Mouse (Mus musculus): ENCODE data around the gene Tcfl5.

The Tcfl5 gene

GRCm38 (mm10) chr2:180598157-180598705 is 44.3 kb downstream of the Tcfl5 start:
- peak in 1 of 2 experiments; percentile 62 for DNase-seq (ENCODE audit: low spot score in 2 of 2)

- DNase-seq (ENCODE audit: low spot score in 2 of 2), result no peak
Observed at GRCm38 (mm10) chr2:180597490-180597889, 45.0 kb downstream of the Tcfl5 start, which contains the start of gene Col9a3. Gene Col9a3 (plus strand): TSS chr2:180597790.

GRCm38 (mm10) chr2:180589123-180589831 is 53.2 kb downstream of the Tcfl5 start, which contains the start of gene Ogfr:
Gene Ogfr (plus strand): TSS chr2:180589245.
- DNase-seq (ENCODE audit: low spot score in 2 of 2), result peak; percentile 70 to 82

- no peak for DNase-seq (ENCODE audit: low spot score in 2 of 2)
Observed at GRCm38 (mm10) chr2:180588736-180589122, 53.8 kb downstream of the Tcfl5 start.

- DNase-seq (ENCODE audit: low spot score in 2 of 2), result no peak
Observed at GRCm38 (mm10) chr2:180583154-180583507, 59.4 kb downstream of the Tcfl5 start.

GRCm38 (mm10) chr2:180582481-180583153 is 59.9 kb downstream of the Tcfl5 start:
- peak; percentile 99 for DNase-seq (ENCODE audit: low spot score in 2 of 2)

- DNase-seq (ENCODE audit: low spot score in 2 of 2), result no peak
Observed at GRCm38 (mm10) chr2:180581002-180581401, 61.5 kb downstream of the Tcfl5 start, which contains the start of gene Mrgbp. Gene Mrgbp (plus strand): TSS chr2:180581304.

- DNase-seq (ENCODE audit: low spot score in 2 of 2), result peak; percentile 67 to 80
Observed at GRCm38 (mm10) chr2:180578686-180579085, 63.8 kb downstream of the Tcfl5 start.

GRCm38 (mm10) chr2:180576482-180576881 is 66.0 kb downstream of the Tcfl5 start:
- no peak for DNase-seq (ENCODE audit: low spot score in 2 of 2)

Data from cerebellum, postnatal 4 days (tissue).